Mouse (Mus musculus) testis, postnatal 10 days (tissue): ENCODE results near the gene Dhcr24.

ENCODE experiments used
- DNase-seq: peaks from one replicate; pipeline ENCODE4 v3.0.0; 2021; ENCODE audit warnings: low spot score

Dhcr24 gene

DNA sequence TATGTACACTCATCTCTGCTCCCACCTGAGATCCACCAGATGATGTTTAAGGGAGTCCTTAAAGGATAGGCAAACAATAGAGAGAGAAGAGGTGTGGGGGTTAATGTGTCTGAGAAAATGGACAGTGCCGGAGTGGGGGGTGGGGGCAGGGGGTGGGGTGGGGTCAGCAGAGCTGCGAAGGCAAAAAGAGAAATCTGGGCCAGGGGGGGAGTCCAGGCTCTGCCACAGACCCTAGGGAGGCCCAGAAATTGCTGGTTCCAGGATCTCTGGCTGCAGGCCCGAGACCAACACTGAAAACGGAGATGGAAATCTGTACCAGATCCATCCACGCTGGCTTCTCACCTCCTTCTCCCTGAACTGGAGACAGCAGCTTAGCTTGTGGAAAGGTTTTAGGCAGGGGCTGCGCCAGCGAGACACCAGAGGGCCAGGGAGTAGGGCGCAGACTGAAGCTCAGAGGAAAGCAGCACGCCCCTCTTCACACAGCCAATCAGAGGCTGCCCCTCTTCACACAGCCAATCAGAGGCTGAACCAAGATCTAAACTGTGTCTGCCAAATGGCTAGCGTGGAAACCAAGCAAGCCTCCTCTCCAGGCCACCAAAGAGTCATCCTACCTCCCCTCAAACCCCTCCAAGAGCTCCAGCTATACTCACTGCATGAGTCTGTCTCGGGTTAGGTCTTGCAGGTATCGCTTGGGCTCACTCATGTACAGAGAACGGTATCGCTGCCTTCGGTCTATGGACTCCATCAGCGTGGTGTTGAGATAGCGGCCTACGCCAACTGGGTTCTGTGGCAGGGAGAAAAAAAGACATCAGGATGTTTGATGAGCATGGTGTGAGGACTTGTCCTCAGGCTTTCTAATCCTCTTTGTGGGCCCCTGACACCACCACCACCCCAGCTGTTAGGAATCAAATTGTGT is 46.1 kb downstream of the Dhcr24 start:
- DNase-seq = no peak

- no peak for DNase-seq
These were observed 47.1 kb downstream of the Dhcr24 start for GRCm38 (mm10) chr4:106607905-106608304.

DNA sequence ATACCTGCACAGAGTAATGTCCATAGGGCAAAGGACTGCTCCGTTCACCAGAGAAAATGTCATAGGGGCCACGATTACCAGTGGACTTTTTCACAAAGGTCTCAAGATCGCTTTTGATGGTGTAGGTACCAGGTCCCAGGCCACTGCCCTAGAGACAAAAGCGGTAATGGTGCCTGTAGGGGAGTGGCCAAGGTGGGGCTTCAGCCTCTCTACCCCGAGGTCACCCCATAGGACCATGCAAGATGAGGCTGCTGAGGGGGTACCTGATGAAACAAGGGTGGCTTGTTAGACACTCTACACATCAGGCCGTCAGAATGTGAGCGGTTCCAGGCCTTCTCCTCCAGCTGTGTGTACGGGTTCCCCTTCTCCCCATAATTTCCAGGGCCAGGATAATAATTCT is 52.3 kb downstream of the Dhcr24 start:
- DNase-seq = no peak

DNA sequence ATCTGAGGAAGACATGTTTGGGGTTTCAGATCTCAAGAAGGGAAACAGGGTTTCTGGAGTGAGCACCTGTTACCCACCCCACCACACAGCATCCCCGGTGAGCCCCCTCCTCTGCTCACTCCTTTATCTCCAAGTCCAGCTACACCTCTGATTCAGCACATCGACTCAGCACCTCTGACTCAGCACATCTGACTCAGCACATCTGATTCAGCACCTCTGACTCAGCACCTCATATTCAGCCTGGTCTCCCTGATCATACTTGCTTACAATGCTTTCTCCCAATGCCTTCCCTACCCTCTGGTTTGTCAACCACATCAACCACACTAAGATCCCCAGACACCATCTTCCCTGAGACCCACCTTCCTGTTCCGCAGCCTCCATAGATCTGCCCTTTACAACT is 52.7 kb downstream of the Dhcr24 start:
- no peak for DNase-seq

GRCm38 (mm10) chr4:106614180-106614797 is 53.5 kb downstream of the Dhcr24 start:
- peak; percentile 84 for DNase-seq

DNA sequence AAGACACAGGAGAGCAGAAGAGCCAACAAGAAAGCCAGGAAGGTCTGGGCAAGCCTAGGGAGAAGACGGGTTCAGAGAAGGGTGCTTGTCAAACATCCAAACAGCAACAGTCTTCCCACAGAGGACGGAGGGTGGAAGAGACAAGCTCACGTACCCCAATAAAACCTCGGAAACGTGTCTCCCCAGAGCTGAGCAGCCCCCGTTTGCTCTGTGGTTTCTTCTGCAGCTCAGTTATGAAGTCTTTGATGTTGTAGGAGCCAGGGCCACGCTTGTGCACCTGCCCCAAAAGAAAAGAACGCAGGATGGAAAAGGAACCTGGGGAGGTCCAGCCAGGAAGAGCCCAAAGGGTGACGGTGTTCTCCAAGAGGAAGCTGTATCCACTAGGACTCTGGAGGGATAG is 54.0 kb downstream of the Dhcr24 start:
- no peak for DNase-seq

GRCm38 (mm10) chr4:106615637-106616036 is 54.8 kb downstream of the Dhcr24 start:
- no peak for DNase-seq

- peak; percentile 61 for DNase-seq
These were observed 56.2 kb downstream of the Dhcr24 start, which contains the start of gene Lexm for GRCm38 (mm10) chr4:106617056-106617455. Gene Lexm (minus strand): TSS chr4:106617241.

DNA sequence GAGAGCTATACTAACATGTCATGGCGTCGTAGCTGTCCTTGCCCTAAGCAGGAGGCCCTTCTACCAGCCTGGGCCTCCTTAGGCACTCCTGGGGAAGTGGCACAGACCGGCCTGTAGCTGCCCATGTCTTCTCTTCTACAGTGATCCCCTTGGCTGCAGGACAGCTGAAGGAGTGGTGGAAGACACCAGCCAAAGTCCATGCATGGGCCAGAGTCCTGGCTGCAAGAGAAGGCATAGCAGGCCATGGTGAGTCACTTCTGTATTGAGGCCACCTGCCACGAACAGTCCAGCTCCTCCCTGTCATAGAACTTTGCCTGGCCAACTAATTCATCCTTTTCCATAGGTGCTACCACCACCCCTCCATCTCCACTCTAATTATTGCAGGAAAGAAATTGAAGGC is 58.1 kb downstream of the Dhcr24 start:
- no peak for DNase-seq

DNA sequence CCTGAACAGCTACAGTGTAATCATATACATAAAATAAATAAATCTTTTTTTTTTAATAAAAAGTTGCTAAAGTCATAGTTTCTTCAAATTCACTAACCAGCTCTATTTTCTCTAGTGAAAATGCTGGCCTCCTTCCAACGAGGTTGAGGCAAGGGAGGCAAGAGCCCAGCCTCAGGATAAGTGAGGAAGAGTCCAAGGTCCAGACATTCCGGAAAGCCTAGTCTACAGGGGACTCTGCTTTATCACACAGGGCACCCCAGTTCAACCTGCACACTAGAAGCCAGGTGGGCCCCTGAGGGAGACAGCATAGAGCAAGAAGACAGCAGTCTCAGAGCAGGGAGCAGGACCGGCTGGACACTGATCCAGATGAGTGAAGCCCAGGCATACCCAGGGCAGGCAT is 60.6 kb downstream of the Dhcr24 start:
- DNase-seq = no peak

DNA sequence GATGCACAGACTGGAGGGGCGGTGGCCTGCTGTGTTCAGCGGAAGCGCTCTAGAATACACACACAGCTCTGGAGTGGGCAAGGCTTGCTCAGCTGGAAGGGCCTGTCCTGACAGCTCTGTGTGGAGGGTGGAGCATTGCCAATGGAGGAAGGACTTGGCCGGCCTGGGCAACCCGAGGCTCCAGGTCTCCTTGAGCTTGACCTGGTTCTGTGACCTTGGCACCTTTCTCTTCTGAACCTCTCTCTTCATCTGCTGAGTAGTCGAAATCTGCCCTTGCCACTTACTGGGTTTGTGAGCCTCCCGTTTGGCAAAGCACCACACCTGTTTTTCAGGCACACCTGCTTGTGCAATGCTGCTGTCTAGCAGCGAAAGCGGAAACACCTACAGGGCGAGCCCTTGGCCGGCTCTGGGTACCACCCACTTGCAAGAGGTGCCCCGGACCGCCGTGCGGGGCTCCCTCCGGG is 61.2 kb downstream of the Dhcr24 start, which contains the start of gene Ttc22:
TSS of gene Ttc22 (plus strand) at position 403 of the 464 bp plus-strand sequence.
- no peak for DNase-seq

- no peak for DNase-seq
These were observed 61.9 kb downstream of the Dhcr24 start for GRCm38 (mm10) chr4:106622712-106623111.

DNA sequence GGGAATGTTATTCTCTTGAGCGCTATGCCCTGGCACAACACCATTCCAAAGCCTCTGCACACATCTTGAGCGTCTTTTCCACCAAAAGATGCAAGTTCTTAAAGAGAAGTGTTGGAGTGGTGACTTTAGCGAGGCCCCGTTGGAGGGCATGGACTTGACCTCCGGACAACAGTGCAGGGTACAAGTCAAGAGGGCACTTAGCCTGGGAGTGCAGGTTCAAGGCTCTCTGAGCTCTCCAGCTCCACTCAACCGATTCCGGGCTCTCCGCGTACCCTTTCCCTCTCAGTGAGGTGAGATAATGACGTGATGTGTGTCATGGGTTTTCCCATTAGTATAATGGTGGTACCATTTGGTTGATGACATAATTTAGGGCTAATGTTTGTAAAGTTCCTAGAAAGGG is 63.4 kb downstream of the Dhcr24 start:
- no peak for DNase-seq

- DNase-seq = no peak
These were observed 67.0 kb downstream of the Dhcr24 start for GRCm38 (mm10) chr4:106627809-106628208.

GRCm38 (mm10) chr4:106628650-106629360 is 68.0 kb downstream of the Dhcr24 start:
- no peak for DNase-seq

DNA sequence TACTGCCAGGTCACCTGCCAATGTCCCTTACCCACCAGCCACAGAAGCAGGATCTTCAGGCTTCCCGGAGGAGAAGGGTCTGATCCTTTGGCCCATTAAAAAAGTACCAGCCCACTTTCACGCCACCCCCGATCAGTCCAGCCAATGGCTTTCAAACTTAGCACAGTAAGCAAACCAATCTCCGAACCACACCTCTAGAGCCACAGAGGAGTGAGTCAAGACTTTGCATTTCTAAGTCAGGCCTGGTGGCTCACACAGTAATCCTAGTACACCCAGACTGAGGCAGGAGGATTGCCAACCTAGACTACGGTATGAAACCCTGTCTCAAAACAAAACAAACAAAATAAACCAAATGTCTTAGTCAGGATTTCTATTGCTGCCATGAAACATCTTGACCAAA is 68.5 kb downstream of the Dhcr24 start:
- DNase-seq = no peak

- peak; percentile 74 for DNase-seq
These were observed 69.7 kb downstream of the Dhcr24 start for GRCm38 (mm10) chr4:106630333-106631220.

DNA sequence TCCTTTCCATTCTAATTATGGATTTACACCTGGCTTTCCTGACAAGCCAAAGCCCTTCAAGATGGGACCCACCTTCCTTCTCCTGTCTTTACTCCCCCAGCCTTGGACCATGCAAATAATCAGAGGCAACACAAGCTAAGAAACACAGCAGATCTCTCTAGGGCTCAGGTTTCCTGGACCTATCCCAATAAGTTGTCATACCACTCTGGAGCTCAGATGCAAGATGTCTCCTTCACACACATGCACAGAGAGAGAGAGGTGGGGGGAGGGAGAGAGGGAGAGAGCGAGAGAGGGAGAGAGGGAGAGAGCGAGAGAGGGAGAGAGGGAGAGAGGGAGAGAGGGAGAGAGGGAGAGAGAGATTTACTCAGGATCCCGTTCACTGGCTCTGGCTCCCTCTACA is 71.5 kb downstream of the Dhcr24 start:
- DNase-seq = no peak

DNA sequence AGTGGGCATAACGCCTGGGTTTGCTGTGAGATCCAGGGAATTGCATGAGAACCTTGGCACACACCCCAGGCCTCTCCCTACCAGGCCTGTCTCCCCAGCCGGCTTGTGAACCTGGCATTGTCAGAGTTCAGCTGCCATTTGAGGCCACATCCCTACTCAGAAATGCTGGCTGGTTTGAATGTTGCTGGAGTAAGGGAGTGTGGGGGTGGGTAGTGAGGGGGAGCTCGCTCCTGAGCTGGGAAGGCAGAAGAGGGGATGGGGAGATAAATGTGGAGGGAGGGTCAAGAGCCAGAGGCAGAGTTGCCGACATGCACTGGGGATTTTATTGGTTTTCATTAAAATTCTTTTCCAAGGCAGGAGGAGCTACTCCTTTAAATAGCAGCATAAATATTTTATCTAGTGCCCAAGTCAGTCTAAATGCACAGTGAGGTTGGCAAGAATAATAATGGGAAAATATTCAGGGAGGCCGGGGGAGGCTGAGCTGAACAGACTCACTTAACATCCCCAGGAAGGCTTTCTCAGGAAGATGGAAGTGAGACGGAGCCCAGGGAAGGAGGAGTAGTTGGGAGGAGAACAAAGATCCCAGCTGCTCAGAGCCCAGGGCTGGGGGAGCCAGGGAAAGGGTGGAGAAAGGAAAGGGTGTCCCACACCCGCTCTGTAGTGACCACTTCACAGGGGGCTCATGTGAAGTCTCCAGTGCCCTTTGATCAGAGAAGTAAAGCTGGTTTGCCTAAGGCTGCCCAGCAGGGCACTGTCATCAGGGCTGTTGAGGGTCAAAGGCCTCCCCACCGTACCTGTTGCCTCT is 72.6 kb downstream of the Dhcr24 start:
- DNase-seq = no peak

DNA sequence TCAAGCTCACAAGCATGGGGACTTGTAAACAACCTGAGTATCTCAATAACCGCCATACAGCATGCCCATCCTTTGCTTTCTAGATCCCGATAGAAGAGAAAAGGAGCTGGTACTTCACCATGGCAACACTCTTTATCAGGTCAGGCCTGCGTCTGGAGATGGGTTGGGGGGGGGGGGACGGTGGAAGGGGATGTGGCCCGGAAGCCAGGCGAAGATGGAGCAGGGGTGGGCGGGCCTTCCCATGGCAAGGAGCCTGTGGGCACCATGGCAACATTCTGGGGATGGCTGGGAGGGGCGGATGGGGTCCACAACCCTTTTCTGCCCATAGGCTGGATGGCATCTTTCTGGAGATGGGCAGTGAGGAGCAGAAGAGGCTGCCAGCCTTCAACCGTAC is 73.2 kb downstream of the Dhcr24 start:
- no peak for DNase-seq
